Comparison of ENCODE assay signal across 12 mouse cellular contexts in genomic region chrX:53214557-53215229, GRCm38 (mm10). TPM values are rescaled to one million over a fixed set of nuclear protein-coding genes. Genes with fewer than 3 reads are reported as not detected.
DNase-seq lines count a peak whose midpoint lies in the region; ATAC-seq lines count a peak whose summit lies in the region.
"Had no signal": no experiment of that assay in that cellular context is flagged by ENCODE, and none has a peak within 500 bp of the region (broad histone marks: within the 10 kb centered on the region; RNA-seq: fewer than 3 reads in every experiment).

No protein-coding gene starts in this region.

- no peak overlapping the region for H3K4me3 ChIP-seq in forebrain, embryonic 15.5 days
- H3K4me3 ChIP-seq in forebrain, embryonic 10.5 days, result no peak overlapping the region
- H3K4me3 ChIP-seq in kidney, embryonic 15.5 days (replicated peaks), result no peak overlapping the region
- H3K4me3 ChIP-seq in forebrain, embryonic 16.5 days (replicated peaks; ENCODE audit: low read length), result no peak overlapping the region
- H3K4me3 ChIP-seq: neural tube, embryonic 15.5 days had no signal

- 31% methylated on average over 7 of the region's 7 CpGs for WGBS in forebrain, embryonic 15.5 days
- 75% methylated on average over 7 of the region's 7 CpGs for WGBS in forebrain, embryonic 10.5 days
- WGBS in kidney, embryonic 15.5 days, result 58% methylated on average over 7 of the region's 7 CpGs
- WGBS in forebrain, embryonic 16.5 days, result 37% methylated on average over 7 of the region's 7 CpGs

- no peaks in the 10 kb centered on the region for H3K36me3 ChIP-seq in forebrain, embryonic 15.5 days
- H3K36me3 ChIP-seq in forebrain, embryonic 10.5 days (replicated peaks), result no peaks in the 10 kb centered on the region
- no peaks in the 10 kb centered on the region for H3K36me3 ChIP-seq in kidney, embryonic 15.5 days
- H3K36me3 ChIP-seq in forebrain, embryonic 16.5 days (ENCODE audit: control insufficient read depth, insufficient read depth), result no peaks in the 10 kb centered on the region
- H3K36me3 ChIP-seq: neural tube, embryonic 15.5 days had no signal

- no peaks in the 10 kb centered on the region for H3K27me3 ChIP-seq in forebrain, embryonic 15.5 days
- no peaks in the 10 kb centered on the region for H3K27me3 ChIP-seq in forebrain, embryonic 10.5 days (ENCODE audit: poor library complexity, severe bottlenecking)
- peaks cover 6% of the 10 kb centered on the region for H3K27me3 ChIP-seq in kidney, embryonic 15.5 days
- no peaks in the 10 kb centered on the region for H3K27me3 ChIP-seq in forebrain, embryonic 16.5 days (replicated peaks; ENCODE audit: control insufficient read depth, insufficient read depth, low read length)
- H3K27me3 ChIP-seq: neural tube, embryonic 15.5 days had no signal

- H3K9me3 ChIP-seq in forebrain, embryonic 15.5 days, result no peaks in the 10 kb centered on the region
- no peaks in the 10 kb centered on the region for H3K9me3 ChIP-seq in forebrain, embryonic 10.5 days
- H3K9me3 ChIP-seq in kidney, embryonic 15.5 days (replicated peaks), result no peaks in the 10 kb centered on the region
- no peaks in the 10 kb centered on the region for H3K9me3 ChIP-seq in forebrain, embryonic 16.5 days (ENCODE audit: control insufficient read depth, low read length)
- H3K9me3 ChIP-seq: neural tube, embryonic 15.5 days had no signal

- H3K4me1 ChIP-seq in forebrain, embryonic 15.5 days, result 0 out of 2 replicates have a peak, but pooled peaks cover 4% of the 10 kb centered on the region
- H3K4me1 ChIP-seq in forebrain, embryonic 10.5 days, result peaks cover 14% of the 10 kb centered on the region
- H3K4me1 ChIP-seq in kidney, embryonic 15.5 days, result peaks cover 21% of the 10 kb centered on the region
- peaks cover 5% of the 10 kb centered on the region for H3K4me1 ChIP-seq in forebrain, embryonic 16.5 days (replicated peaks; ENCODE audit: control insufficient read depth, insufficient read depth, low read length)

- ATAC-seq in forebrain, embryonic 15.5 days (replicated peaks), result peak; percentile 47
- no peak for ATAC-seq in kidney, embryonic 15.5 days (replicated peaks; ENCODE audit: low FRiP score)
- ATAC-seq in forebrain, embryonic 16.5 days, result peak; percentile 61

- H3K4me2 ChIP-seq in forebrain, embryonic 15.5 days (replicated peaks), result no peak overlapping the region
- no peak overlapping the region for H3K4me2 ChIP-seq in kidney, embryonic 15.5 days
- H3K4me2 ChIP-seq in forebrain, embryonic 16.5 days (ENCODE audit: low read length), result no peak overlapping the region
- H3K4me2 ChIP-seq: neural tube, embryonic 15.5 days had no signal

- no peak for DNase-seq in forebrain, embryonic 10.5 days (ENCODE audit: extremely low spot score, low spot score)
- DNase-seq in kidney, adult 8-10 months, result no peak
- DNase-seq in lung, postnatal 4 days, result peak; percentile 40 to 71
- DNase-seq in left cerebral cortex, adult 9 months (ENCODE audit: low spot score in 2 of 2), result no peak
- DNase-seq in frontal cortex, postnatal 36 days (ENCODE audit: low spot score in 2 of 2), result no peak

- no peak overlapping the region for H3K9ac ChIP-seq in forebrain, embryonic 15.5 days (replicated peaks)
- no peak overlapping the region for H3K9ac ChIP-seq in kidney, embryonic 15.5 days
- no peak overlapping the region for H3K9ac ChIP-seq in forebrain, embryonic 16.5 days (replicated peaks; ENCODE audit: low read depth, low read length)
- H3K9ac ChIP-seq: neural tube, embryonic 15.5 days had no signal

- H3K27ac ChIP-seq in forebrain, embryonic 15.5 days (replicated peaks), result no peak overlapping the region
- no peak overlapping the region for H3K27ac ChIP-seq in forebrain, embryonic 10.5 days
- H3K27ac ChIP-seq in kidney, embryonic 15.5 days, result peak overlapping the region; percentile 62; the same call in 1 of the 2 replicates
- no peak overlapping the region for H3K27ac ChIP-seq in forebrain, embryonic 16.5 days (ENCODE audit: low read length)
- H3K27ac ChIP-seq: macrophage; neural tube, embryonic 15.5 days had no signal

RNA-seq across cellular contexts. Expression of gene Plac1, which starts 25.2 kb away (rescaled TPM):
- polyA plus RNA-seq in forebrain, embryonic 15.5 days (2015; fragmentation: Nextera tagmentation; extraction: Ambion mirVana), result 0.34 and 0.64 TPM in 2 replicates
- polyA plus RNA-seq in forebrain, embryonic 10.5 days (2016; fragmentation: Nextera tagmentation; extraction: Ambion mirVana), result 2.0 and 3.4 TPM in 2 replicates
- polyA plus RNA-seq in kidney, embryonic 15.5 days (2015; fragmentation: Nextera tagmentation; extraction: Ambion mirVana), result 5.6 and 6.0 TPM in 2 replicates
- polyA plus RNA-seq in forebrain, embryonic 16.5 days (2015; fragmentation: Nextera tagmentation; extraction: Ambion mirVana), result 0.75 TPM in 1 of 2 replicates, not detected in the other
- polyA plus RNA-seq: cortical plate, adult 2 months; macrophage had no signal

RNA-seq across cellular contexts. Expression of gene Fam122b, which starts 54.9 kb away (rescaled TPM):
- 3.7 and 4.3 TPM in 2 replicates for polyA plus RNA-seq in forebrain, embryonic 15.5 days (2015; fragmentation: Nextera tagmentation; extraction: Ambion mirVana)
- 7.4 and 7.9 TPM in 2 replicates for polyA plus RNA-seq in forebrain, embryonic 10.5 days (2016; fragmentation: Nextera tagmentation; extraction: Ambion mirVana)
- 10.0 and 10.9 TPM in 2 replicates for polyA plus RNA-seq in kidney, embryonic 15.5 days (2015; fragmentation: Nextera tagmentation; extraction: Ambion mirVana)
- 3.4 and 3.6 TPM in 2 replicates for polyA plus RNA-seq in forebrain, embryonic 16.5 days (2015; fragmentation: Nextera tagmentation; extraction: Ambion mirVana)

RNA-seq across cellular contexts. Expression of gene Fam122c, which starts 58.5 kb away (rescaled TPM):
- polyA plus RNA-seq in forebrain, embryonic 15.5 days (2015; fragmentation: Nextera tagmentation; extraction: Ambion mirVana), result not detected in 2 replicates
- not detected in 2 replicates for polyA plus RNA-seq in forebrain, embryonic 10.5 days (2016; fragmentation: Nextera tagmentation; extraction: Ambion mirVana)
- not detected in 2 replicates for polyA plus RNA-seq in kidney, embryonic 15.5 days (2015; fragmentation: Nextera tagmentation; extraction: Ambion mirVana)
- not detected in 2 replicates for polyA plus RNA-seq in forebrain, embryonic 16.5 days (2015; fragmentation: Nextera tagmentation; extraction: Ambion mirVana)
- polyA plus RNA-seq: cortical plate, adult 2 months; gonadal fat pad, adult 2 months; macrophage; neural tube, embryonic 15.5 days had no signal

Comparison
In these comparisons a context has a peak if more than half of its experiments do, and no peak if none do; other contexts are left out.
1. DNase-seq: peak in lung, postnatal 4 days (2 of 2); none in forebrain, embryonic 10.5 days (single experiment), kidney, adult 8-10 months (0 of 2), left cerebral cortex, adult 9 months (0 of 2) and frontal cortex, postnatal 36 days (0 of 2).